Mouse (Mus musculus): ENCODE measurements around the gene Anxa9. TPM values are rescaled to one million over a fixed set of nuclear protein-coding genes. Genes with fewer than 3 reads are reported as not detected.

The Anxa9 gene
- polyA plus RNA-seq, 1 experiment: 1.2 TPM

GRCm38 (mm10) chr3:95317414-95318080 is 10.6 kb upstream of the Anxa9 start:
- Histone ChIP-seq H3K4me1 (ENCODE audit: control insufficient read depth, insufficient read depth, low read length) (peaks cover 7% of the 10 kb centered on the region; the same call in 1 of the 2 replicates), H3K4me3 (replicated peaks; ENCODE audit: insufficient read depth, low read depth, low read length) (peak overlapping the region; percentile 25), H3K27ac (ENCODE audit: insufficient read depth, low read length) (no peak overlapping the region), H3K27me3 (ENCODE audit: control insufficient read depth, insufficient read depth, low read length) (no peaks in the 10 kb centered on the region)
- TF ChIP-seq CTCF (IDR thresholded peaks at IDR 0.05; ENCODE audit: borderline replicate concordance, insufficient read depth, low read depth, low read length): peak; percentile 53; the same call in 1 of the 2 replicates
- no peak for TF ChIP-seq POLR2A (IDR thresholded peaks at IDR 0.05; ENCODE audit: borderline replicate concordance, insufficient read depth, low read length)
- WGBS: 24% methylated on average over 12 of the region's 12 CpGs
- peak; percentile 55 to 57 for DNase-seq

- H3K4me3 ChIP-seq (replicated peaks; ENCODE audit: insufficient read depth, low read depth, low read length): peak overlapping the region; percentile 88
- WGBS: 33% methylated on average over 9 of the region's 9 CpGs
- DNase-seq: no peak
Observed at GRCm38 (mm10) chr3:95315844-95316550, 9.0 kb upstream of the Anxa9 start.

GRCm38 (mm10) chr3:95315094-95315843 is 8.3 kb upstream of the Anxa9 start:
- no peaks in the 10 kb centered on the region for H3K27me3 ChIP-seq (ENCODE audit: control insufficient read depth, insufficient read depth, low read length)
- 1% methylated on average over 71 of the region's 71 CpGs for WGBS
- DNase-seq: peak; percentile 78 to 81

More at GRCm38 (mm10) chr3:95315844-95316550, 9.0 kb upstream of the Anxa9 start:
- TF ChIP-seq POLR2A (IDR thresholded peaks at IDR 0.05; ENCODE audit: borderline replicate concordance, insufficient read depth, low read length) (no peak), CTCF (IDR thresholded peaks at IDR 0.05; ENCODE audit: borderline replicate concordance, insufficient read depth, low read depth, low read length) (no peak)
- Histone ChIP-seq H3K27ac (ENCODE audit: insufficient read depth, low read length) (peak overlapping the region; percentile 49; the same call in 1 of the 2 replicates), H3K4me1 (ENCODE audit: control insufficient read depth, insufficient read depth, low read length) (peaks cover 7% of the 10 kb centered on the region; the same call in 1 of the 2 replicates), H3K27me3 (ENCODE audit: control insufficient read depth, insufficient read depth, low read length) (no peaks in the 10 kb centered on the region)

GRCm38 (mm10) chr3:95314486-95315093 is 7.6 kb upstream of the Anxa9 start, which contains the start of gene Cers2:
Cers2 (plus strand) TSS chr3:95314791.
- H3K4me1 ChIP-seq (ENCODE audit: control insufficient read depth, insufficient read depth, low read length): peaks cover 7% of the 10 kb centered on the region; the same call in 1 of the 2 replicates
- no peak for TF ChIP-seq POLR2A (IDR thresholded peaks at IDR 0.05; ENCODE audit: borderline replicate concordance, insufficient read depth, low read length)
- TF ChIP-seq CTCF (IDR thresholded peaks at IDR 0.05; ENCODE audit: borderline replicate concordance, insufficient read depth, low read depth, low read length): no peak
- no peaks in the 10 kb centered on the region for H3K27me3 ChIP-seq (ENCODE audit: control insufficient read depth, insufficient read depth, low read length)
- peak within 1 kb of the TSS; percentile 49 for H3K27ac ChIP-seq (ENCODE audit: insufficient read depth, low read length)
- peak within 1 kb of the TSS; percentile 88 for H3K4me3 ChIP-seq (replicated peaks; ENCODE audit: insufficient read depth, low read depth, low read length)
- WGBS: 6% methylated on average over 27 of the region's 27 CpGs
- DNase-seq: no peak

More at GRCm38 (mm10) chr3:95315094-95315843, 8.3 kb upstream of the Anxa9 start:
- Histone ChIP-seq H3K4me1 (ENCODE audit: control insufficient read depth, insufficient read depth, low read length) (peaks cover 7% of the 10 kb centered on the region; the same call in 1 of the 2 replicates), H3K4me3 (replicated peaks; ENCODE audit: insufficient read depth, low read depth, low read length) (peak overlapping the region; percentile 88), H3K27ac (ENCODE audit: insufficient read depth, low read length) (peak overlapping the region; percentile 49)
- TF ChIP-seq POLR2A (IDR thresholded peaks at IDR 0.05; ENCODE audit: borderline replicate concordance, insufficient read depth, low read length) (0 out of 2 replicates have a peak, but pooled peaks have one; percentile 4), CTCF (IDR thresholded peaks at IDR 0.05; ENCODE audit: borderline replicate concordance, insufficient read depth, low read depth, low read length) (no peak)

GRCm38 (mm10) chr3:95314075-95314474 is 7.1 kb upstream of the Anxa9 start:
- DNase-seq: no peak
- Histone ChIP-seq H3K4me3 (replicated peaks; ENCODE audit: insufficient read depth, low read depth, low read length) (no peak overlapping the region), H3K27ac (ENCODE audit: insufficient read depth, low read length) (no peak overlapping the region), H3K27me3 (ENCODE audit: control insufficient read depth, insufficient read depth, low read length) (no peaks in the 10 kb centered on the region), H3K4me1 (ENCODE audit: control insufficient read depth, insufficient read depth, low read length) (peaks cover 7% of the 10 kb centered on the region; the same call in 1 of the 2 replicates)
- WGBS: 77% methylated on average over 6 of the region's 6 CpGs
- TF ChIP-seq CTCF (IDR thresholded peaks at IDR 0.05; ENCODE audit: borderline replicate concordance, insufficient read depth, low read depth, low read length) (no peak), POLR2A (IDR thresholded peaks at IDR 0.05; ENCODE audit: borderline replicate concordance, insufficient read depth, low read length) (no peak)

GRCm38 (mm10) chr3:95313476-95313875 is 6.5 kb upstream of the Anxa9 start:
- no peak overlapping the region for H3K4me3 ChIP-seq (replicated peaks; ENCODE audit: insufficient read depth, low read depth, low read length)
- DNase-seq: no peak
- H3K4me1 ChIP-seq (ENCODE audit: control insufficient read depth, insufficient read depth, low read length): peaks cover 7% of the 10 kb centered on the region; the same call in 1 of the 2 replicates
- H3K27me3 ChIP-seq (ENCODE audit: control insufficient read depth, insufficient read depth, low read length): no peaks in the 10 kb centered on the region
- 69% methylated on average over 7 of the region's 7 CpGs for WGBS
- no peak overlapping the region for H3K27ac ChIP-seq (ENCODE audit: insufficient read depth, low read length)
- TF ChIP-seq POLR2A (IDR thresholded peaks at IDR 0.05; ENCODE audit: borderline replicate concordance, insufficient read depth, low read length) (no peak), CTCF (IDR thresholded peaks at IDR 0.05; ENCODE audit: borderline replicate concordance, insufficient read depth, low read depth, low read length) (no peak)

GRCm38 (mm10) chr3:95312623-95313022 is 5.6 kb upstream of the Anxa9 start:
- no peak for DNase-seq
- no peak for TF ChIP-seq POLR2A (IDR thresholded peaks at IDR 0.05; ENCODE audit: borderline replicate concordance, insufficient read depth, low read length)
- no peak for TF ChIP-seq CTCF (IDR thresholded peaks at IDR 0.05; ENCODE audit: borderline replicate concordance, insufficient read depth, low read depth, low read length)
- WGBS: 80% methylated on average over 6 of the region's 6 CpGs

More at GRCm38 (mm10) chr3:95312623-95313022, 5.6 kb upstream of the Anxa9 start:
- H3K4me1 ChIP-seq (ENCODE audit: control insufficient read depth, insufficient read depth, low read length): peaks cover 6% of the 10 kb centered on the region; the same call in 1 of the 2 replicates
- H3K27ac ChIP-seq (ENCODE audit: insufficient read depth, low read length): no peak overlapping the region
- H3K4me3 ChIP-seq (replicated peaks; ENCODE audit: insufficient read depth, low read depth, low read length): no peak overlapping the region
- H3K27me3 ChIP-seq (ENCODE audit: control insufficient read depth, insufficient read depth, low read length): no peaks in the 10 kb centered on the region
